Mouse (Mus musculus) testis, postnatal 10 days (tissue): Measurements from ENCODE around the gene Chrm4.

Source experiments
- DNase-seq: peaks from one replicate; pipeline ENCODE4 v3.0.0; 2021; ENCODE audit warnings: low spot score

Gene Chrm4

DNA sequence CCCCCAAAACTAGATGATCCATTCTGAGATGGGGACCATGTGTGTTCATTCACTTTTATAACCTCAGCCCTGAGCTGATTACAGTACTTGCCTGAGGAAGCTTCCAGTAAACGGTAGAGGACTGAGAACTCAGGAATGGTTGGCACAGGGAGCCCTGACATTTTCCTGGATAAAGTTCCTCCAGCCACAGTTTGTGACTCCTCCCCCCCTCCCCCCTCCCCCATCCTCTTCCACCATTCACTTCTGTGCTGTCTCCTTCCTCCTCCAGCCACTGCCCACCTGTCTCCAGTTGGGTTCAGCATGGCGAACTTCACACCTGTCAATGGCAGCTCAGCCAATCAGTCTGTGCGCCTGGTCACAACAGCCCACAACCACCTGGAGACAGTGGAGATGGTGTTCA is at the start of gene Chrm4:
TSS of gene Chrm4 (plus strand) at position 301 of the 400 bp plus-strand sequence.
- no peak for DNase-seq

DNA sequence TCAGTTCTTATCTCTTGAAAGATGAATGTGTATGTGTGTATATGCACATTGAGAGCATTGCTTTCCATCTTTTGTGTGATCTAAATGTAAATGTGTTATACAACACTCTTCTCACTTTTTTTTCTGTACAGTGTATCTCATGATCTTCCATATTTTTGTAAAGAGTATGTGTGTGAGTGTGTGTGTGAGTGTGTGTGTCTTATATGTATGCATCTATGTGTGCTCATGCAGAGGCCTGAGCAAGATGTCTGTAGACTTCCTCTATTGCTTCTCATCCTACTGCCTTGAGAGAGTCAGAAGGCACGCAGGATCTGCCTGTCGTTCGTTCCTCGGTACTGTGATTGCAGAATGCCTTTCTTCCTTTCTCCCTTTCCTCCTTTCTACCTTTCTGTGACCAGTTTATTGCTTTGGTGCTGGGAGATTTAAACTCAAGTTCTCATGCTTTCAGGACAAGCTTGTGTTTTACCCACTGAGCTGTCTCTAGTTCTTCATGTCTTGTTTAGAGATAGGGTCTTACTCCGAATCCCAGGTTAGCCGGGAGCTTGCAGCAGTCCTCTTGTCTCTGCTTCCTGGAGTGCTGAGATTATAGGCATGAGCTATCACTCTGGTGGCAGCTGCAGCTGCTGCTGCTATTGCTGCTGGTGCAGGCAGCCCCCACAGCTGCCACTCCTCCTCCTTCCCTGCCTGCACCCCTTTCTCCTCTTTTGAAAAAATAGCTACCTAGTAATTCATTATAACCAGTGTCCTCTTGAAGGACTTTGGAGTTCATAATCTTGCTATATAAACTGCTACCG is 48.5 kb upstream of the Chrm4 start:
- no peak for DNase-seq

DNA sequence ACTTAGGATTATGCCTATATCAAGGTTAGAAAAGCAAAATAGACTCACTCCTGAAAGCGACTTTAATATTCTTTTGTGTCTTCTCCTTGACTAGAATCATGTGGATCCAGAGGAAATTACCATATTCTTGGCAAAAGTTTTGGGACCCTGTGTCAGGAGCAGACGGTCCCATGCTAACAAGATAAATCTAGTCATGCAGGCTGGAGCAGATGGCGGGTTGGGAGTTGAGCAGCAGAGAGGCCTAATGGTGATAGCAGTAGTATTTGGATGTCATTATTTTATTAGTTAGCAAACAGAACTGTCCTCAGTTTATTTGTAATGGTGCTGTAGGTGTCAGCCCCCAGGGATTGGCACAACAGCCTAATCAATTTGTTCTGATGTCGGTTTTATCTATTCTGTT is 43.1 kb upstream of the Chrm4 start:
- no peak for DNase-seq

DNA sequence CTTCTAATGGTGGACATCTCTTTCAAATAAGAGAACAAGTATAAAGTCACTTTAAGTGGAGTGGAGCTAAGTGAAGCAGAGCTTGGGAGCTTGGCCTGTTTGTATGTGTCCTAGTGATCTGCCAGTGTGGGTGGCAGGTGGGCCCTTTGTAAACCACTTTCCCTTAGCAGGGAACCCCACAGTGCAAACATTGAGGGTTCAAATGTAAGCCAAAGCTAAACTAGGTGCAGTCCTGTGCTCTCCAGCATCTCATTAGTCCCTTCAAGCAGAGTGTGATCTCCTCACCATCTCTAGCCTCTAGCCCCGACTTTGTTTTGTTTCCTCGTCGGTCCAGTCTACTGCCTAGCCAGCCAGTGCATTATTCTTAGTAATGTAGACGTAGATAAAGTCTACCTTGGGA is 42.4 kb upstream of the Chrm4 start:
- no peak for DNase-seq

- no peak for DNase-seq
Observed at GRCm38 (mm10) chr2:91894716-91895115, 32.3 kb upstream of the Chrm4 start.

- no peak for DNase-seq
Observed at GRCm38 (mm10) chr2:91895401-91895800, 31.6 kb upstream of the Chrm4 start.

DNA sequence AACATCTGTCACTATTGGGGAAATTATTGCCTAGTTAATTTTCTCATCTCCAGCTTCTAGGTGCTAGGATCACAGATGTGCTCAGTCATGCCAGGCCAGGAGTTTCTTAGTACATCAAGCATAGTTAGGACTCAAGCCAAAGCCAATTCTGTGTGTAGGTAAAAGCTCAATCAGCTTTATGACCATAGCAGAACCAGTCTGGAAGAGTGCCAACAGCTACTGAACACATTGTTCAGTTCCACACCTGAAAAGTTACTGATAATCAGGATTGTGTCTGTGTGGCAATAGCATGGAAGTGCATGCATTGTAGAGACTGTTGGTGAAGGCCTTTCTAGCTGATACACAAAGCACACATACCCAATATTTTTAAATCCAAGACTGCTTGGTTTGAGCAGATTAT is 29.1 kb upstream of the Chrm4 start:
- DNase-seq: no peak

DNA sequence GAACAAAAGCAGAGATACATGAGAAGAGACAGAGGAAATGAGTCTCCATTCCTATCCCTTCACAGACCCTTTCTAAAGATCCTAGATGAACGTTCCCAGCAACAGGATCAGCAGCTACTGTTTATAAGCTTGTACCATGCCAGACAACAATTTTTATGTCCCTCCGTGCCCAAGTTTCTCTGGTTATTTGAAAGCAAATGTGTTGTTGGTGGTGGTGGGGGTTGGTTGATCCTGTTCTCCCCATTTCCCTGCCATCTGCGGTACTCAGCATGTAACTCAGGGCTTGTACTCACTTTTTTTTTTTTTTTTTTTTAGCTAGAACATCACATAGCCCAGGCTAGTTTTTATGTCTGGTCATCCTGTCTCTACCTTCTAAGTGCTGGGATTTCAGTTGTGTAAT is 27.9 kb upstream of the Chrm4 start:
- no peak for DNase-seq

- no peak for DNase-seq
Observed at GRCm38 (mm10) chr2:91900431-91900830, 26.6 kb upstream of the Chrm4 start.

- DNase-seq: no peak
Observed at GRCm38 (mm10) chr2:91902336-91902735, 24.7 kb upstream of the Chrm4 start.

DNA sequence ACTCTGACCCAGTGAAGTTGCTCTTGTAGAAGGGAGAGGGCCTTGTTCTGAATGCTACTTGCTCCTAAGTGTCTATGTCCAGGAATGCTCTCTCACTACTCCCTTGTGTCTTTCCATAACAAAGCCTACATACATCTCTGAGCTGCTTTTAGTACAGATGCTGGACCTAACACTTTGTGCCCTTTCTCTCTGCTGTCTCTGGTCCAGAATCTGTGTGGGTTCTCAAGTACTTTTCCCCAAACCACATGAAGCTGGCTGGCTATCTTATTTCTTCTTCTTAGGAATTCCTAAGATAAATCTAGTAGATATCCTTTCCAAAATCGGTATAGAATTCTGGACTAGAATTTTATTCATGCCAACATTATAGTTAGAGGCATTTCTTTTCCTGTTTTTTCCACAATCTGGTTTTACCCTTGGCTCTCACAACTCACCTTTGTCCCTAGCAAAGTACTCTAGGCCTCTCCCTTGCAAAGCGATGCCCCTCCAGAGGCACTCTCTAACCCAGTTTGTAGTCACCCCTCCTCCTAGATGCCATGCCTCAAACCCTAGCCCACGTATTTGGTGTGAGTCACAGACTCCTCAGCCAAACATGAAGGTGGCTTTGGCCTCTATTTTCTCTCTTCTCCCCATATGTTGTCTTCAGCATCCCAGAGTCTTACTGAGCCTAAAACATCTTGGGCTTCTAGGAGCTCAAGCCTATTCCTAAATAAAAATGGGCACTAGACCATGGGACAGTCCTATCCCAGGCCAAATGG is 23.7 kb upstream of the Chrm4 start:
- DNase-seq: no peak

DNA sequence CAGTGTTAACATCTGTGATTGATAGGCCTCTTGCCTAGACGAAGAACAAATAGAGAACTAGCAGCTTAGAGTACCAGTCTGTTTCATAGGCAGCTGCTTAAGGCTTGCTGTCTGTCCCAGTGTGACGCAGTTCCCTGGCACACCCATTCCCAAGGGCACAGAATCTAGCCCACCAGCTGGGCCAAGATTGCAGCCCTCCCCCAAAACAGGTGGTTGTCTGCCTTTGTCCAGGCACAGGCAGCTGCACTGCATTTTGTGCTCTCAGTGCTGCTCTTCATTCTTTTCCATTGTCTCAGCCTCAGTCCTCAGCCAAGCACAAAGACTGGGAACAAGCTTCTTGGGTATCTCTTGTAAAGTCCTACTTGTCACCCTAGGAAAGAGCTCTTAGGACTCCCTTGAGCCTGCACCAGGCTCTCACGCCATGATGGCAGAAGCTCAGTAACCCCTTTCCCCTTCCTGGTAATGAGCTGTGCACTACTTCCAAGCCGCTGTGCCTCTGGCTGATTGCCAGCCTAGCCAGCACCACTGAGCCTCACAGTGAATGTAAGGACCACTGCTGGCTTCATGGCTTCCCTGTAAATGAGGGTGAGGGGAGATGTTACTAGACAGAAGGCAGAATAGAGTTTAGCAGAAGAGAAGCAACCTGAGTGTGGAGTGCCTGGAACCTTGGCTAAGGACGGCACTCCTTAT is 22.3 kb upstream of the Chrm4 start:
- no peak for DNase-seq

DNA sequence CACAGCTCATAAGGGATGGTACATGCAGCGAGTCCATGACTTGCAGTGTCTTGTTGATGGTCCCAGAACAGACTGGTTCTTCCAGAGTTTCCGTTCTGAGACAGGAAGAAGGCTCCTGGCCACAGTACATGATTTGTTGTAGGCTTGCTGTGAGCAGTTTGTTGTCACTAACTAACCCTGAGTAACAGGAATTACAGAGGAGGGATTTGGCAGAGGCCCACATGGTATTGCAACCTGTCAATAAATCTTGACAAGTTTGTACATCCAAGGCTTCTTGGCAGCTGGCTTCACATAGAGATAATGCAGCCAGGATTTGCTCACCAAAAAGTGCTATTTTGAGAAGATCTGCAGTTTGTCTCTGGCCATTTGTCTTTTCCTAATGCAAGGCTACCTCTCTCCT is 20.9 kb upstream of the Chrm4 start:
- DNase-seq: no peak

GRCm38 (mm10) chr2:91912616-91913015 is 14.4 kb upstream of the Chrm4 start:
- no peak for DNase-seq

DNA sequence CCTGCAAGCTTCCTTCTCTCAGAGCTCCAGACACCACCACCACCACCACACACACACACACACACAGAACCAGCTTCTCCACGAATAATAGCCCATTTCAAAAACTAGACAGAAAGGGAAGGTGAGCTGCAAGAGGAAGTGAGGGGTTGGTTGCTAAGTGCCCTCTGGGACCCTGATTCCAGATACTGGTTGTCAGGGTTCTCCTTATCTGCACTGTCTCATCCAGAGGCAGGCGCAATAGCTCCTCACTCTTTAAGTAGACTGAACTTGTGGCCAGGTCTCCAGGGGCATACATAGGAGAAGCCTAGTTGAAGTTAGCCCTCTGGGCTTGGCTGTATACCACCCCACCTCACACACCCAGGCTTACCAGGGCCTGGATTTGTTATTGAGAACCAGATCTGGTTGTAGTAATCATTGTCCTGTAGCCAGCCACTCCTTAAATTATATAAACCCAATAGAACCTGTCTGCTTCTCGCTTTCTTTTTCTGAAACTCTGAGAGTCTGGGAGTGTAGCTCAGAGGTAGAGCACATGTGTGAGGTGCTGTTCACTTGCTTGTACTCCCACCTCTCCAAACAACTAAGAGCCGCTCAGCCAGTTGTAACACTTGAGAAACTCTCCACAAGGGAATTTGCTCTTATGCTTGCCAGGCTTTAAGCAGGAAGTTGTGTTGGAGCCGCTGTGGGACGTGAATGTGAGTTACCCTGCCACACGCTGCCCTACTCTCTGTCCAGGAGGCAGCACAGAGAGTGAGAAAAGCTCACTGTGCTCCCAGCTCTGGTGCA is 13.5 kb upstream of the Chrm4 start:
- no peak for DNase-seq

- DNase-seq: no peak
Observed at GRCm38 (mm10) chr2:91916346-91916977, 10.6 kb upstream of the Chrm4 start.

- DNase-seq: no peak
Observed at GRCm38 (mm10) chr2:91917096-91917495, 10.0 kb upstream of the Chrm4 start.

DNA sequence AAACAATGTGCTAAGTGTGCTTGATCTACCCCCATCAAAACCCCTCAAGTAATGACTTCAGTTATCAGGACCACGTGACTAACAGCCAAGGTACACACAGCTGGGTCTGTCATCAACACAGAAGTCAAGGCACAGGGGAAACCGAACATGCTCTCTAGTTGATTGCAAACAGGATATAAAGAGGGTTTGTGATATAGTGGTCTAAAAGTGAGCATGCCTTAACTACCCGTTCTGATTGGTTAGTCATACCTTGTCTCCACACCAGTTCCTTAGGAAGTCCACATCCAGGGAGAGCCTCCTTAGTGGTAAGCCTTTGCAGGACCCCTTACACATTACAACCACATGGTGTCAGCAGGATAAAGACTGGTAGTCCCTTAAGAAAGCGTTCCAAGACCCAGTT is 6.9 kb upstream of the Chrm4 start:
- DNase-seq: peak; percentile 28

GRCm38 (mm10) chr2:91921181-91921789 is 5.8 kb upstream of the Chrm4 start:
- peak; percentile 93 for DNase-seq

DNA sequence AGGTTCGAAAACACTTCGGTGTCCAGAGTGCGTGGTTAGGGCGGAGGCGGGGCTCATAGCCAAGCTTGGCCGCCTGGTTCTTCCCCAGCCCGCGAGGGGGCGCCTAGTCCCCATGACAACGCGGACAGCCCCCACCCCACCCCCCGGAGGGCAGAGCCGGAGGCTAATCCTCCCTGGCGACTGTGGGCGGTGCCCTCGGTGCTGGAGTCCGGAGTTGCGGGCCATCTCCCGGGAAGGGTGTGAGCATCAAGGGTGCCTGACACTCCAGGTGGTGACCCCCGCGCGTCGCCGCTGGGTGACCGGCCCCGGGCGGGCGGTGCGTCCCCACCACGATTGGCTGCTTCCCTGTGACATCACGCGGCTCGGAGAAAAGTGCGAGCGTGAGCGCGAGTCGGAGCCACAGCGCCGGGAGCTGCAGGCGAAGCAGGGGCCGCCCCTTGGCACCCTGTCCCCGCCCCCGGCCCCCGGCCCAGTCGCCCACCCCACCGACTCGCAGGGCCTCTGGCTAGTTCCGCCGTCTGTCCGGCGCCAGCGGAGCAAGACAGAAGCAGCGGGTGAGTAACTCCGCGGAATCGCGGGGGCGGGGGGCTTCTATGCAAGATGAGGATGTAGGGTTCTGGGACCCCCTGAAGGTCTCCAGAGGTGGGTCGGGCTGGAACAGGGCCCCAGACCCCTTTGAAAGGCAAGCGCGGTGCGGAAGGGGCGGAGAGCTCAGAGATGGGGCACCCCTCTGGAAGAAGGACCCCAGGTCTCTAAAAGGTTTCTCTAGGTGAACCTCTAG is 5.1 kb upstream of the Chrm4 start:
- DNase-seq: peak; percentile 77
